Mouse (Mus musculus) myocyte (in vitro differentiated cells): Measurements from ENCODE around the gene Wdr59.

Experiments used
- MAX ChIP-seq: IDR thresholded peaks from one replicate; pipeline ENCODE4 v1.6.1; 2011; ENCODE audit warnings: low read depth, mild to moderate bottlenecking, control low read depth
- POLR2A ChIP-seq: IDR thresholded peaks from one replicate; pipeline ENCODE4 v1.6.1; 2011; ENCODE audit warnings: low read depth, mild to moderate bottlenecking, control low read depth, moderate library complexity; ENCODE audit not compliant: insufficient read length
- POLR2AphosphoS2 ChIP-seq: IDR thresholded peaks from one replicate; pipeline ENCODE4 v1.6.1; 2011; ENCODE audit warnings: low read depth, control low read depth; ENCODE audit not compliant: insufficient read length
- TCF12 ChIP-seq: IDR thresholded peaks from one replicate; pipeline ENCODE4 v1.6.1; 2011; ENCODE audit warnings: mild to moderate bottlenecking, control low read depth; ENCODE audit not compliant: poor library complexity, insufficient read depth, severe bottlenecking
- TCF3 ChIP-seq: IDR thresholded peaks from one replicate; pipeline ENCODE4 v1.6.1; 2011; ENCODE audit warnings: low read depth, control low read depth; ENCODE audit not compliant: insufficient read length

- TF ChIP-seq MAX (no peak), POLR2AphosphoS2 (no peak), TCF3 (no peak), POLR2A (no peak), TCF12 (no peak)
These were observed 30.7 kb downstream of the Wdr59 start for GRCm38 (mm10) chr8:111491191-111491590.
